Mouse (Mus musculus): ENCODE data around the gene Mettl2. TPM values are rescaled to one million over a fixed set of nuclear protein-coding genes. Genes with fewer than 3 reads are reported as not detected.

Mettl2 gene
- polyA plus RNA-seq, 1 experiment from 2014 or later, result 33.7 TPM

DNA sequence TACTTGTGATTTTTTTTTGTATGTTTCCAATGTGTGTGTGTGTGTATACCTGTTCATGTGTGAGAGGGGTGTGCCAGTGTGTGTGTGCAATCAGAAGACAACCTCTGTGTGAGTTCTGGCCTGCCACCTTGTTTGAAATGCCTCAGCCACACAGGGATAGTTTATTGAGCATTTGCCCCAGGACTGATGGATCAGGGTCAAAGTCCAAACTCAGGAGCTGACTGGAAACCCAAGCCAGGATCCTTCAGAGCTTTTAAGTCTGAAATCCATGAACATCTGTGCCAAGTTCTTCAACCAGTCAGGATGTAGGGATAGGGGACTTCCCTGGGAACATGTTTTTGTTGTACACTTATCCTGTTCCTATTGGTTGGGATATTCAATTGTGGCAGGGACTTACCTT, 31.8 kb downstream of the Mettl2 start:
- Histone ChIP-seq H3K27me3 (ENCODE audit: control insufficient read depth, insufficient read depth, low read length) (no peaks in the 10 kb centered on the region), H3K36me3 (ENCODE audit: control insufficient read depth, insufficient read depth, low read length) (no peaks in the 10 kb centered on the region), H3K27ac (ENCODE audit: low read depth, low read length) (no peak overlapping the region), H3K4me3 (ENCODE audit: low read depth, low read length) (no peak overlapping the region), H3K9ac (ENCODE audit: low read depth, low read length) (no peak overlapping the region), H3K9me3 (replicated peaks; ENCODE audit: control insufficient read depth, low read length) (peaks cover 2% of the 10 kb centered on the region; the same call in 1 of the 2 replicates), H3K4me1 (ENCODE audit: control insufficient read depth, insufficient read depth, low read length) (peaks cover 11% of the 10 kb centered on the region), H3K4me2 (no peak overlapping the region)
- no peak for ATAC-seq (replicated peaks; ENCODE audit: insufficient number of reproducible peaks, low FRiP score, low TSS enrichment)

DNA sequence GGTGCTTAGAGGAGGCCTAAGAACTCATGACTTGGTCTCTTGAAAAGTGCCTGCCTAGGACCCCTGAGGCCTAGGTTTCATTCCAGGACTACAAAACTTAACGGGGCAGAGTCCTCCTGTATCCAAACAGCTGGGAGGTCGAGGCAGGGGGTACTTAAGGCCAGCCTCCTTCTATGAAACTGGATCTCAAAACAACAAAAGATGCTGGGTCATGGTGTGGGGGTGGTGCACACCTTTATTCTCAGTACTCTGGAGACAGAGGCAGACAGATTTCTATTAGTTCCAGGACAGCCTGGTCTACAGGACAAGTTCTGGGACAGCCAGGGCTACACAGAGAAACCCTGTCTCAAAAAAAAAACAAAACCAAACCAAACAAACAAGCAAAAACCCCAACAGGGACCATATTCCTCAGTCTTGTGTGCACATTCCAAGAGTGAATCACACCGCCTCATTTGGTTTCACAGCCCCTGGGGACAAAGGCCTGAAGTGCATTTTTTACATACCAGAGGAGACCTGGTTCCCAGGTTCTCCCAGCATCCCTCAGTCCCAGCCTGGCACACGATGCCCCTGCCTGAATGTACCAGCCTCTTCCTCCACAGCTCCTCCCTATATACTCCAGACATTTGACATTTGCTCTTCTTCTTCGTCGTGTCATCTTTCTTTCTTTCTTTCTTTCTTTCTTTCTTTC, 33.6 kb downstream of the Mettl2 start:
- no peaks in the 10 kb centered on the region for H3K36me3 ChIP-seq (ENCODE audit: control insufficient read depth, insufficient read depth, low read length)
- no peak for ATAC-seq (replicated peaks; ENCODE audit: insufficient number of reproducible peaks, low FRiP score, low TSS enrichment)
- no peaks in the 10 kb centered on the region for H3K4me1 ChIP-seq (ENCODE audit: control insufficient read depth, insufficient read depth, low read length)
- no peak overlapping the region for H3K27ac ChIP-seq (ENCODE audit: low read depth, low read length)
- peaks cover 2% of the 10 kb centered on the region; the same call in 1 of the 2 replicates for H3K9me3 ChIP-seq (replicated peaks; ENCODE audit: control insufficient read depth, low read length)
- no peak overlapping the region for H3K9ac ChIP-seq (ENCODE audit: low read depth, low read length)
- H3K4me3 ChIP-seq (ENCODE audit: low read depth, low read length), result no peak overlapping the region
- WGBS (ENCODE audit: insufficient replicate concordance), result 66% methylated on average over 6 of the region's 6 CpGs
- H3K27me3 ChIP-seq (ENCODE audit: control insufficient read depth, insufficient read depth, low read length), result no peaks in the 10 kb centered on the region
- H3K4me2 ChIP-seq, result no peak overlapping the region

DNA sequence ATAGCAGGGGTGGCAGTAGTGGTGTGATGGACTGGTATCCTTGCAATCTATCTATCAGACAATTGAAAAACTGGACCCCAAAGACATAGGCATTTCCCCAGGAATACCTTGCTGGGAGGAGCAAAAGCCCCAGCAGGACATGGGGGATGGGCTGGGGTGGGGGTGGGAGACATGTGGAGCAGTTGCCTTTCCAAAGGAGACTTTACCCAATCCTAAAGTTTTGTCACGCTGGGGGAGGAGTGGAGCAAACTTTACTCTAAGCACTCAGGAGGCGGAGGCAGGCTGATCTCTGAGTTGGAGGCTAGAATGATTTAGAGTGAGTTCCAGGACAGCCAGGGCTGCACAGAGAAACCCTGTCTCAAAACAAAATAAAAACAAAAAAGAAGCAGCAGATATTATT, 35.2 kb downstream of the Mettl2 start:
- no peak for ATAC-seq (replicated peaks; ENCODE audit: insufficient number of reproducible peaks, low FRiP score, low TSS enrichment)
- no peaks in the 10 kb centered on the region for H3K4me1 ChIP-seq (ENCODE audit: control insufficient read depth, insufficient read depth, low read length)
- H3K4me2 ChIP-seq, result no peak overlapping the region
- 87% methylated on average over 2 of the region's 2 CpGs for WGBS (ENCODE audit: insufficient replicate concordance)
- H3K27ac ChIP-seq (ENCODE audit: low read depth, low read length), result no peak overlapping the region
- H3K27me3 ChIP-seq (ENCODE audit: control insufficient read depth, insufficient read depth, low read length), result peaks cover 12% of the 10 kb centered on the region
- H3K9ac ChIP-seq (ENCODE audit: low read depth, low read length), result no peak overlapping the region
- no peaks in the 10 kb centered on the region for H3K36me3 ChIP-seq (ENCODE audit: control insufficient read depth, insufficient read depth, low read length)
- H3K9me3 ChIP-seq (replicated peaks; ENCODE audit: control insufficient read depth, low read length), result peaks cover 10% of the 10 kb centered on the region
- H3K4me3 ChIP-seq (ENCODE audit: low read depth, low read length), result no peak overlapping the region

DNA sequence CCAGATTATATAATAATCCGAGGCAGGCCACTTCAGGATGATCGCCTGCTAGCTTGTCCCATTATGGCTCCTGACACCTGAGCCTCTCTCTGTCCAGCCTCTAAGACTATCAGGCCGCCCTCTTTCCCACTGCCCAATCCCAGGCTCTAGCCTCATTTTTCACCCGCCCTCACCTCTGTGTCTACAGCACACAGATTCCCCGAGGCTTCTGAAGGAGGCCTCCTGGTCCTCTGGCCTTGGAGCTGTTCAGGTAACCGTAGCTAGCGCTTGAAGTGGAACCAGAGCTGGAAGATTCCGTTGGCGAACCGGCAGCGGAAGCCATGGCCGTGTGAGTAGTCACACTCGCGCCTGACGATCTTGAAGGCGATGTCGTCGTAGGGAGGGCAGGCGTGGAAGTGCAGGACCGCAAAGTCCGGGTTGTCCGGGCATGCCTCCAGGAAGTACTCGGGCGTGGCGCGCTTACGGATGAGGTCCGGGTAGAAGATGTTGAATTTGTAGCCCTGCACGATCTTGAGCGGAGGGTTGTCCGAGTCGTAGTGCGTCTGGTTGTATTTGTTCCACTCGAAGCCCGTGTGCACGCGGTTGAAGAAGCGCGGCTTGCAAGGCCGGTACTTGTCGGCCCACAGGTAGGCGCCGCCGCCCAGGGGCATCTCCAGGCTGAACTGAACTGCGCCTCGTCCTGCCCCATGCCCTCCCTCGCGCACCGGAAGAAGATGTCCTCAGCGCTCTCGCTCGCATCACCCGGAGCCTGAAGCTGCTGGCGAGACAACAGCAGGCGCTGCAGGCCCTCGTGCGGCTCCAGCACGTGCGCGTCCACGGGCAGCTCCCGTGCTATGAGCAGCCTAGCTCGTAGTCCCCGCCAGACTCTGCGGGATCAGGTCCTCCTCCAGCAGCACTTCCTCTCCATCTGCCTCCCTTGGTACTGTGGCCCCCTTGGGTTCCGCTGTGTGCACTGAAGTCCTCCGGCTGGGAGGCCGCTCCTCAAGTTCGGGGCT, 38.6 kb downstream of the Mettl2 start:
- H3K9ac ChIP-seq (ENCODE audit: low read depth, low read length), result no peak overlapping the region
- H3K27ac ChIP-seq (ENCODE audit: low read depth, low read length), result no peak overlapping the region
- no peak overlapping the region for H3K4me2 ChIP-seq
- H3K27me3 ChIP-seq (ENCODE audit: control insufficient read depth, insufficient read depth, low read length), result peaks cover 15% of the 10 kb centered on the region
- no peak for ATAC-seq (replicated peaks; ENCODE audit: insufficient number of reproducible peaks, low FRiP score, low TSS enrichment)
- H3K9me3 ChIP-seq (replicated peaks; ENCODE audit: control insufficient read depth, low read length), result peaks cover 10% of the 10 kb centered on the region
- H3K36me3 ChIP-seq (ENCODE audit: control insufficient read depth, insufficient read depth, low read length), result no peaks in the 10 kb centered on the region
- whole genome bisulfite sequencing (ENCODE audit: insufficient replicate concordance), result 63% methylated on average over 69 of the region's 69 CpGs
- no peaks in the 10 kb centered on the region for H3K4me1 ChIP-seq (ENCODE audit: control insufficient read depth, insufficient read depth, low read length)
- no peak overlapping the region for H3K4me3 ChIP-seq (ENCODE audit: low read depth, low read length)

GRCm38 (mm10) chr11:105166780-105167179, 40.6 kb downstream of the Mettl2 start:
- no peak overlapping the region for H3K4me3 ChIP-seq (ENCODE audit: low read depth, low read length)
- H3K36me3 ChIP-seq (ENCODE audit: control insufficient read depth, insufficient read depth, low read length), result no peaks in the 10 kb centered on the region
- ATAC-seq (replicated peaks; ENCODE audit: insufficient number of reproducible peaks, low FRiP score, low TSS enrichment), result no peak
- peaks cover 15% of the 10 kb centered on the region for H3K27me3 ChIP-seq (ENCODE audit: control insufficient read depth, insufficient read depth, low read length)
- peaks cover 10% of the 10 kb centered on the region for H3K9me3 ChIP-seq (replicated peaks; ENCODE audit: control insufficient read depth, low read length)
- no peak overlapping the region for H3K4me2 ChIP-seq
- no peaks in the 10 kb centered on the region for H3K4me1 ChIP-seq (ENCODE audit: control insufficient read depth, insufficient read depth, low read length)
- H3K9ac ChIP-seq (ENCODE audit: low read depth, low read length), result no peak overlapping the region
- no peak overlapping the region for H3K27ac ChIP-seq (ENCODE audit: low read depth, low read length)
- 87% methylated on average over 10 of the region's 10 CpGs for WGBS (ENCODE audit: insufficient replicate concordance)

DNA sequence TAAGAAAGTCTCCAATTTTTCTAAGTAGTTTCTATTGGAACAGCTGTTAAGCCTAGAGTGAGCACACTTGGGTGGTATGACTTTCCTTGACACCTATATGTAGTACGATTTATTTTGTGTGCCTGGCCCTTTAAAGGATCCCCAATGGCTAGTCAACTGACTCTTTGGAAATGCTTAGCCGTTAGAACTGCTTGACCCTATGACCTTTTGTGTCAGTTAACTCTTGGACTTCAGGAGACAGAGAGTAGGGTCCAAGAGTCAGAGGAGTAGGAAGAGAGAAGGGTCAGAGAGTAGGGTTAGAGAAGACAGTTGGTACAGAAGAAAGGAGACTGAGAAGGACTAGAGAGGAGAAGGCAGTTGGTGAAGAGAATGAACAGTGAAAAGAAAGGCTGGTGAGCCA, 52.3 kb downstream of the Mettl2 start, which contains the start of gene Tlk2:
TSS of gene Tlk2 (plus strand) at position 292 of the 400 bp plus-strand sequence.
- H3K9me3 ChIP-seq (replicated peaks; ENCODE audit: control insufficient read depth, low read length), result no peaks in the 10 kb centered on the region
- H3K4me2 ChIP-seq, result peak within 1 kb of the TSS; percentile 63
- H3K27me3 ChIP-seq (ENCODE audit: control insufficient read depth, insufficient read depth, low read length), result no peaks in the 10 kb centered on the region
- H3K36me3 ChIP-seq (ENCODE audit: control insufficient read depth, insufficient read depth, low read length), result peaks cover 4% of the 10 kb centered on the region; the same call in 1 of the 2 replicates
- H3K27ac ChIP-seq (ENCODE audit: low read depth, low read length), result no peak within 1 kb of the TSS
- ATAC-seq (replicated peaks; ENCODE audit: insufficient number of reproducible peaks, low FRiP score, low TSS enrichment), result no peak
- no peak within 1 kb of the TSS for H3K9ac ChIP-seq (ENCODE audit: low read depth, low read length)
- H3K4me1 ChIP-seq (ENCODE audit: control insufficient read depth, insufficient read depth, low read length), result peaks cover 13% of the 10 kb centered on the region
- peak within 1 kb of the TSS; percentile 4; the same call in 1 of the 2 replicates for H3K4me3 ChIP-seq (ENCODE audit: low read depth, low read length)
- WGBS (ENCODE audit: insufficient replicate concordance), result 48% methylated on average over 2 of the region's 2 CpGs

DNA sequence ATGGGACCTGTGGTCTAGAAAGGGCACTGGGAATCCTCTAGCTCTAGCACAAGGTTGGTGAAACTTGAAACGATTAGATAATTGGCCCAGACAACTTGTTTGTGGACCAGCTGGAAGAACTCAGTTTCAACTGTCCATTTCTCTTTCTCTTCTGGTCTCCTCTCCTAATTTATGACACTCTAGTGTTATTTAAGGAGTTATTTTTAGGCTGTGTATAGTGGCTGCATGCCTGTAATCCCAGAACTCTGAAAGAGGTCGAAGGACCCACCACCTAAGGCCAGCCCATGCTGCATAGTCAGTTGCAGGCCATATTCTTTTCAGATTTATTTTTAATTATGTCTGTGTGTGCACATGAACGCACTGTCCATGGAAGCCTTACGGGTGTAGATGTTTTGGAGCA, 53.3 kb downstream of the Mettl2 start:
- Histone ChIP-seq H3K4me2 (peak overlapping the region; percentile 63), H3K27me3 (ENCODE audit: control insufficient read depth, insufficient read depth, low read length) (no peaks in the 10 kb centered on the region), H3K9me3 (replicated peaks; ENCODE audit: control insufficient read depth, low read length) (no peaks in the 10 kb centered on the region), H3K36me3 (ENCODE audit: control insufficient read depth, insufficient read depth, low read length) (peaks cover 7% of the 10 kb centered on the region), H3K9ac (ENCODE audit: low read depth, low read length) (no peak overlapping the region), H3K4me1 (ENCODE audit: control insufficient read depth, insufficient read depth, low read length) (peaks cover 13% of the 10 kb centered on the region), H3K4me3 (ENCODE audit: low read depth, low read length) (peak overlapping the region; percentile 4; the same call in 1 of the 2 replicates), H3K27ac (ENCODE audit: low read depth, low read length) (no peak overlapping the region)
- 86% methylated on average over 4 of the region's 4 CpGs for WGBS (ENCODE audit: insufficient replicate concordance)
- no peak for ATAC-seq (replicated peaks; ENCODE audit: insufficient number of reproducible peaks, low FRiP score, low TSS enrichment)

GRCm38 (mm10) chr11:105180471-105181091, 54.4 kb downstream of the Mettl2 start:
- H3K9me3 ChIP-seq (replicated peaks; ENCODE audit: control insufficient read depth, low read length), result no peaks in the 10 kb centered on the region
- WGBS (ENCODE audit: insufficient replicate concordance), result under 1% methylated on average over 28 of the region's 35 CpGs
- peak overlapping the region; percentile 92 for H3K27ac ChIP-seq (ENCODE audit: low read depth, low read length)
- peak overlapping the region; percentile 63 for H3K4me2 ChIP-seq
- H3K27me3 ChIP-seq (ENCODE audit: control insufficient read depth, insufficient read depth, low read length), result no peaks in the 10 kb centered on the region
- peak overlapping the region; percentile 88 for H3K9ac ChIP-seq (ENCODE audit: low read depth, low read length)
- peak overlapping the region; percentile 95 for H3K4me3 ChIP-seq (ENCODE audit: low read depth, low read length)
- H3K4me1 ChIP-seq (ENCODE audit: control insufficient read depth, insufficient read depth, low read length), result peaks cover 13% of the 10 kb centered on the region
- ATAC-seq (replicated peaks; ENCODE audit: insufficient number of reproducible peaks, low FRiP score, low TSS enrichment), result peak; percentile 23
- H3K36me3 ChIP-seq (ENCODE audit: control insufficient read depth, insufficient read depth, low read length), result peaks cover 11% of the 10 kb centered on the region

Measured in heart, embryonic 11.5 days (tissue).